Mouse (Mus musculus): ENCODE results near the gene Hspe1.

Hspe1 gene

GRCm38 (mm10) chr1:55134301-55134700 is 46.4 kb downstream of the Hspe1 start:
- DNase-seq (ENCODE audit: low read depth, low spot score) = no peak

GRCm38 (mm10) chr1:55135846-55136245 is 47.9 kb downstream of the Hspe1 start:
- DNase-seq (ENCODE audit: low read depth, low spot score) = no peak
